Mouse (Mus musculus) forebrain, embryonic 11.5 days (tissue): ENCODE measurements around the gene Hoxa11. TPM values are rescaled to one million over a fixed set of nuclear protein-coding genes. Genes with fewer than 3 reads are reported as not detected.

Source experiments
- ATAC-seq: fragments of 200-750 bp; cut with Nextera tagmentation; replicated peaks from 2 replicates; pipeline ENCODE4 v1.8.0; 2017; ENCODE audit warnings: moderate TSS enrichment; ENCODE audit not compliant: low FRiP score
- DNase-seq: peaks from one replicate; pipeline ENCODE4 v3.0.0-alpha.2; 2017; ENCODE audit warnings: low spot score
- H3K27ac ChIP-seq: fragments of 300-500 bp; sonication (generic); 2 replicates; pipeline ENCODE4 v1.5.1; 2014; ENCODE audit warnings: low read depth, low read length
- H3K27me3 ChIP-seq: fragments of 300-500 bp; sonication (generic); 2 replicates; pipeline ENCODE4 v1.6.1; 2014; ENCODE audit warnings: mild to moderate bottlenecking, low read length, mixed read lengths; ENCODE audit not compliant: control insufficient read depth, insufficient read depth
- H3K36me3 ChIP-seq: fragments of 300-500 bp; sonication (generic); 2 replicates; pipeline ENCODE4 v1.6.1; 2014; ENCODE audit warnings: mild to moderate bottlenecking, low read length, moderate library complexity, mixed read lengths; ENCODE audit not compliant: control insufficient read depth, insufficient read depth
- H3K4me1 ChIP-seq: fragments of 300-500 bp; sonication (generic); replicated peaks from 2 replicates; pipeline ENCODE4 v1.6.1; 2014; ENCODE audit warnings: low read length, mixed read lengths; ENCODE audit not compliant: control insufficient read depth, insufficient read depth
- H3K4me2 ChIP-seq: fragments of 300-500 bp; sonication (generic); 2 replicates; pipeline ENCODE4 v1.6.1; 2014; ENCODE audit warnings: low read depth, mild to moderate bottlenecking, low read length, moderate library complexity, mixed read lengths; ENCODE audit not compliant: severe bottlenecking
- H3K4me3 ChIP-seq: fragments of 300-500 bp; sonication (generic); 2 replicates; pipeline ENCODE4 v1.5.1; 2014; ENCODE audit warnings: low read depth, low read length
- H3K9ac ChIP-seq: fragments of 300-500 bp; sonication (generic); 2 replicates; pipeline ENCODE4 v1.6.1; 2014; ENCODE audit warnings: low read length
- H3K9me3 ChIP-seq: fragments of 300-500 bp; sonication (generic); 2 replicates; pipeline ENCODE4 v1.6.1; 2016; ENCODE audit warnings: low read length, mixed read lengths; ENCODE audit not compliant: control insufficient read depth
- WGBS: fragments of 180-500 bp; shearing (Covaris S2); extraction: QIAGEN DNeasy Blood & Tissue Kit; methylation state at CpG from one replicate; pipeline ENCODE4 v1.1.7; 2014; 5-methylcytosine and 5-hydroxymethylcytosine counted together
- polyA plus RNA-seq: library from polyadenylated mRNA; unstranded; fragments of >200 nt; fragmentation: Nextera tagmentation; extraction: Ambion mirVana; gene quantifications from 2 replicates; pipeline ENCODE4 v1.2.1, GENCODE M21; 2014

Hoxa11 gene
- polyA plus RNA-seq, 1 experiment from 2014 or later: not detected

DNA sequence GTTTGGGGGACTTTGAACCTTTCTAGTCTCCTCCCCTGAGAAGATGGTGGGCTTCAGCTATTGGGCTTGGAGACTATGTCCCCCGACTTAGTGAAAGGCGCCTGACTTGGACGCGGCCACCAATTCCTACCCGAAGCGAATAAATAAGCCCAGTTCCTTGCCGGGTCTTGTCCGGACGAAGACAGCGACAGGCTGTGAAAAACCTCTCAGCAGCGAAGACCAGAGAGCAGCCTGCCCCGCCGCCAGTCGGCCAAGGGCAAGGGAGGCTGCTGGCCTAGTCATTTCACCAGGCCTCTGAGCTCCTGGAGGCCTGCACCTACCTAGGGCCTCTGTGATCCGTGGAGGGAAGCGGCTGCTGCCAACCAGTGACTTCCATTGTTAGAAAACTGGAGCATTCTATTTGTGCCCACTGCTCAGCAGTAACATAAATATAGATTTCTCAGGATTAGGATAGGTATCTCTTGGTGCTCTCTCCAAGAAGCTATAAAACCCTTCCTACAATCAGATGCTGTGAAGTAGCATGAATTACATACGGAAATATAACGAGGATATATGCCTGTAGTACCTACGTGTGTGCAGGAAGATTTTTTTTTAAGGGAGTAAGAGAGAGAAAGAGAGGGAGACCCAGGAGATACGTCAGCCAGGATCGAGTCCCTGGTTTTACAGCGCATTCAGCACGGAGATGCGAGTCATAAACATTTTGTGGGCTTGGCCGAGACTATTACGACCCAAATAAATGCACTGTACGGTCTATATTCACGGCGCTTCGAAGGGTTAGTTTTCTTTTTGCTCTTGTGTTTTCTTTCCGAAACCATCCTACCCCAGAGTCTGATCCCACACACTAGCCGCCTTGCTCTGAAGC is 25.4 kb downstream of the Hoxa11 start:
- H3K4me1 ChIP-seq: peaks cover 9% of the 10 kb centered on the region
- H3K36me3 ChIP-seq: no peaks in the 10 kb centered on the region
- no peaks in the 10 kb centered on the region for H3K9me3 ChIP-seq
- no peak overlapping the region for H3K4me3 ChIP-seq
- H3K27ac ChIP-seq: no peak overlapping the region
- ATAC-seq: no peak
- WGBS: 13% methylated on average over 32 of the region's 32 CpGs
- peaks cover 100% of the 10 kb centered on the region for H3K27me3 ChIP-seq
- DNase-seq: peak; percentile 64
- H3K4me2 ChIP-seq: no peak overlapping the region
- H3K9ac ChIP-seq: no peak overlapping the region

DNA sequence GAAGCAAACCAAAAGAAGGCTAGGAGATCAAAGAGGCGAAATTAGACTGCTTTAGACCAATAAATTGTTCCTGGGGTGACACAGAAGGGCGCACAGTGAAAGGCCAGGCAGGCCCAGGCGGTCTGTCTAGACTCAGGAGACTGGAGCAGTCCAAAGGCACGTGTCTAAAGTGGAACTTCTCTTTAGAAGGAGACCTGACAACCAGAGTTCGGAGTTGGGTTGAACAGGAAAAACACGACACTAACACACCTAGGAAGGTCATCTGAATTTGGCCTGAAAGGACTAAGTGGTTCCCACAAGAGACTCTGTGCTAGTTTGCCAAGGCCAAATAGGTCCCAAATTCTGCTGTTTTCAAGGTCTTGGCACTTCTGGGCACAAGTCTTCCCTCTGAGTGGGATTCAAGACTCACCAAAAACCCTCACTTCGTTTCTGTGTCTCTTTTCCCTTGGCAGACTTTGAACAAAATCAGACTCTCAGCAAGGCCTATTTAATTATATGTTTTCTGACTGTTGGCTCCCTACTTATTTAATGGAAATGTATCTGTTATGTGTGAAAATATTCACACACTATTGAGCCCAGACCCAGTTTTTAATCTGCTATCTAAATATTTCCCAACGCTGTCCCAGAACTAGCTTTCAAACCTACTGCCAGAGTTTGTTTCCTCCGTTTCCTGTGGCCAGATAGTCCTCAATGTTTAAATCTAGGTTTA is 26.2 kb downstream of the Hoxa11 start:
- no peaks in the 10 kb centered on the region for H3K36me3 ChIP-seq
- peaks cover 100% of the 10 kb centered on the region for H3K27me3 ChIP-seq
- H3K4me3 ChIP-seq: no peak overlapping the region
- DNase-seq: no peak
- no peak overlapping the region for H3K4me2 ChIP-seq
- H3K4me1 ChIP-seq: peaks cover 9% of the 10 kb centered on the region
- H3K27ac ChIP-seq: no peak overlapping the region
- WGBS: 17% methylated on average over 9 of the region's 9 CpGs
- H3K9ac ChIP-seq: no peak overlapping the region
- no peak for ATAC-seq
- no peaks in the 10 kb centered on the region for H3K9me3 ChIP-seq

GRCm38 (mm10) chr6:52218643-52219215 is 26.9 kb downstream of the Hoxa11 start:
- Histone ChIP-seq H3K9me3 (no peaks in the 10 kb centered on the region), H3K36me3 (no peaks in the 10 kb centered on the region), H3K4me1 (peaks cover 9% of the 10 kb centered on the region), H3K9ac (no peak overlapping the region), H3K27me3 (peaks cover 100% of the 10 kb centered on the region), H3K4me3 (no peak overlapping the region), H3K27ac (no peak overlapping the region), H3K4me2 (no peak overlapping the region)
- no peak for DNase-seq
- ATAC-seq: no peak
- 5% methylated on average over 14 of the region's 14 CpGs for WGBS

DNA sequence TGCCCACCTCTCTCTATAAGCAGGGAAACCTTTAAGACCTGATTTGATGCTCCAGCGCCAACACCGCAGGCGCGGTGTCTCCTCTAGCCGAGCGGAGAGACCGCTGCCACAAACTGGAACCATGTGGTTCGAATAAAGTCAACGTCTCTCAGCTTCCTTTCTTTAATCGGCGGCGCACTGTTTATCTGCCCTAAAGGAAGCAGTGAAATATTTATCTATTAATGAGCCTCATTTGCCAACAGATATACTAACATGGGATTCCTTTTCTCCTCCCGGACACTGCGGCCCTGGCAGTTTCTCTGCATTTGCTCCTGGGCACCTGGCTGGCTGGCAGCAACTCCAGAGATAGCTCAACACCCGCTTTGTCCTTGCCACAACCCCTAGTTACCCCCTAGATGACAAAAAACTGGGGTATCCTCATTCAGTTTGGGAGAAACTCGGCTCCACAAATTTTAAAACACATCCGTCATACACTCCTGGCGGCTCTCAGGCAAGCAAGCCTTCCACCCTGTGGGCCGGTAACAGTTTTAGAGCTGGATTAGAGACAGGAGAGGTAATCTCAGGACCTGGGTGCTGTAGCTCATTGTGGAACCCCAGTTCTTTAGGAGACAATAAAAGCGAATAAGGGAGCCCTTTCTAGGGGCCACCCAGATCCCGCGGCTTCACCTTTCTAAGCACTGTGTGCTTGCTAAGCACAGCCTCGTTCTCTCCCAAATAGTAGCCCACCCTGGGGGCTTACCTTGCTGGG is 27.5 kb downstream of the Hoxa11 start:
- Histone ChIP-seq H3K9ac (no peak overlapping the region), H3K4me3 (no peak overlapping the region), H3K9me3 (no peaks in the 10 kb centered on the region), H3K4me1 (peaks cover 9% of the 10 kb centered on the region), H3K4me2 (no peak overlapping the region), H3K27me3 (peaks cover 100% of the 10 kb centered on the region), H3K27ac (no peak overlapping the region), H3K36me3 (no peaks in the 10 kb centered on the region)
- no peak for DNase-seq
- whole genome bisulfite sequencing: 2% methylated on average over 23 of the region's 23 CpGs
- ATAC-seq: no peak

GRCm38 (mm10) chr6:52217459-52217768 is 28.2 kb downstream of the Hoxa11 start:
- DNase-seq (peak; percentile 82), ATAC-seq (no peak)
- under 1% methylated on average over 25 of the region's 25 CpGs for WGBS

GRCm38 (mm10) chr6:52216691-52217458 is 28.7 kb downstream of the Hoxa11 start:
- ATAC-seq (no peak), DNase-seq (peak; percentile 70)
- Histone ChIP-seq H3K4me3 (peak overlapping the region; percentile 24), H3K27ac (no peak overlapping the region), H3K4me2 (peak overlapping the region; percentile 47), H3K4me1 (peaks cover 9% of the 10 kb centered on the region), H3K9ac (no peak overlapping the region), H3K36me3 (no peaks in the 10 kb centered on the region), H3K27me3 (peaks cover 100% of the 10 kb centered on the region), H3K9me3 (no peaks in the 10 kb centered on the region)
- 2% methylated on average over 60 of the region's 60 CpGs for WGBS

More at GRCm38 (mm10) chr6:52217459-52217768, 28.2 kb downstream of the Hoxa11 start:
- no peak overlapping the region for H3K27ac ChIP-seq
- H3K9me3 ChIP-seq: no peaks in the 10 kb centered on the region
- H3K27me3 ChIP-seq: peaks cover 100% of the 10 kb centered on the region
- no peak overlapping the region for H3K9ac ChIP-seq
- H3K36me3 ChIP-seq: no peaks in the 10 kb centered on the region
- H3K4me1 ChIP-seq: peaks cover 9% of the 10 kb centered on the region
- H3K4me3 ChIP-seq: peak overlapping the region; percentile 24
- peak overlapping the region; percentile 47 for H3K4me2 ChIP-seq

DNA sequence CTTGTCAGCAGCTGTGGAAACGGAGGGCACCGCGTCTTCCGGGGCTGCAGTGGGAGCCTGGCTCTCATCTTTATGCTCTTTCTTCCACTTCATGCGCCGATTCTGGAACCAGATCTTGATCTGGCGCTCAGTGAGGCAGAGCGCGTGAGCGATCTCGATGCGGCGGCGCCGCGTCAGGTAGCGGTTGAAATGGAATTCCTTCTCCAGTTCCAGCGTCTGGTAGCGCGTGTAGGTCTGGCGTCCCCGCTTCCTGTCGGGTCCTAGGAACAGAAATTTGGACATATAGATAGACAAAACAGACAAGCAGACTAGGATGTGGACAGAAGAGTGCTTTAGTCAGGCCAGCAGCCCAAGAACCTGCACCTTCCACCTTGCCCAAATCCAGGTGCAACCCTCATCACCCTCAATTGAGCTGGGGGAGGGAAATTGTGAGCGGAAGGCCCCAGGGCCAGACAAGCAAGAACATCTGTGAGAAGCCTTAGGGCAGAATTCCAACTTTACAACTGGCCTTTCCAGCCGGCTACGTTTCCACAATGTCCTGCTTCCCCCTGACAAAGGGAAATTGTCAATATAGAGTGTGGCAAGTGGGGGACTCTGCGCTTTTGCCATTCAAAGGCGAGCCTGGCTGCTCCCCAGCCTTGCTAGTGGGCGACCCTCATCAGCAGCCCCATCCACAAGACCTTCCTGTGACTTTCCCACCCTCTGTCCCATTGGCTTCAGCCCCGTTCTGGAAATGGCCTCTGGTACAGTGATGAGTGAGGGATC is 29.7 kb downstream of the Hoxa11 start:
- WGBS: 2% methylated on average over 30 of the region's 30 CpGs
- no peaks in the 10 kb centered on the region for H3K36me3 ChIP-seq
- no peak overlapping the region for H3K27ac ChIP-seq
- no peak overlapping the region for H3K4me3 ChIP-seq
- no peak overlapping the region for H3K9ac ChIP-seq
- peaks cover 6% of the 10 kb centered on the region for H3K4me1 ChIP-seq
- H3K9me3 ChIP-seq: no peaks in the 10 kb centered on the region
- peak; percentile 54 for DNase-seq
- H3K27me3 ChIP-seq: peaks cover 100% of the 10 kb centered on the region
- no peak for ATAC-seq
- no peak overlapping the region for H3K4me2 ChIP-seq
